Mouse (Mus musculus) right cerebral cortex, adult 2 months (tissue): ENCODE results near the gene Gal3st2c.
"Not testable (repeated sequence)": the region's sequence is repeated elsewhere in the genome, so short reads cannot be mapped to it uniquely, and the experiment has no call there.

Source experiments
- DNase-seq, 2 experiments: peaks; one replicate each; pipeline ENCODE4 v3.0.0; 2021 to 2022; ENCODE audit warnings: low spot score in 2 of 2

Gal3st2c gene

DNA sequence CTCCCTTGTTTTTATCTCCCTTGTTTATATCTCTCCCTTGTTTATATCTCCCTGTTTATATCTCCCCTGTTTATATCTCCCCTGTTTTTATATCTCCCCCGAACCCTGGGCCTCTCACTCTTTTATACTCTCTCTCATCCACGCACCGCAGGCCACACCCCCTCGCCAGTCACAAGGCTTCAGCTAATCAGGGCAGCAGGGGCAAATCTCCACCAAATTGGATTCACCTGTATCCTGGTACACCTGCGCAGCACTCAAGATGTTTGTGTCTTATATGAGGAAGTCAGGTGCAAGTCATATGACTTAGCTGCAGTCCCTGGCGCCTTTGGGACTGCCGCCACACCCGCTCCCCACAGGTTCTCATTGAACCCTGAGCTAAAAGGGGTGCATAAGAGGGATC lies at the start of gene Gal3st2c:
Gal3st2c (plus strand) TSS at position 301 of the 400 bp plus-strand sequence.
- not testable (repeated sequence) for DNase-seq

GRCm38 (mm10) chr1:93949087-93949486 lies 41.2 kb upstream of the Gal3st2c start:
- DNase-seq: not testable (repeated sequence)

- DNase-seq: not testable (repeated sequence)
Measured at GRCm38 (mm10) chr1:93966489-93966888, 23.8 kb upstream of the Gal3st2c start.

DNA sequence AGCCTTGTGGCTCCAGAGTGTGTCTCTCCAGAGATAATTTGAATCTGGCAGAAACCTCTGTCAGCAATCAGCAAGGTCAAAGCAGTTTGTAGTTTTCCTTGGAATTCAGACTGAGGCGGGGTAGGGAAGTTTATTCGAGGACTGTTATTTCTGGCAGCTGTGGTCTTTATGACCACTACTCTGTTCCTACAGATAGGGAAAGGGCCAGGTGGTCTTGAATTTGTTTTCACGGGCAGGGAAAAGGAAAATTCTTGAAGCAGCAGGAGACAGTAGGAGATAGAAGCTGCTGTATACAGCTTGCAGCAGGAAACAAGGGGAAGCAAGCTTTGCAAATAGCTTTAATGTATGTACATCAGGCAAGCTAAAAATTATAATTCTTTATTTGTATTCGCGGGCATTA lies 19.9 kb upstream of the Gal3st2c start:
- DNase-seq: not testable (repeated sequence)

- DNase-seq: not testable (repeated sequence)
Measured at GRCm38 (mm10) chr1:93970797-93971196, 19.5 kb upstream of the Gal3st2c start.

GRCm38 (mm10) chr1:93975764-93976163 lies 14.5 kb upstream of the Gal3st2c start:
- not testable (repeated sequence) for DNase-seq

DNA sequence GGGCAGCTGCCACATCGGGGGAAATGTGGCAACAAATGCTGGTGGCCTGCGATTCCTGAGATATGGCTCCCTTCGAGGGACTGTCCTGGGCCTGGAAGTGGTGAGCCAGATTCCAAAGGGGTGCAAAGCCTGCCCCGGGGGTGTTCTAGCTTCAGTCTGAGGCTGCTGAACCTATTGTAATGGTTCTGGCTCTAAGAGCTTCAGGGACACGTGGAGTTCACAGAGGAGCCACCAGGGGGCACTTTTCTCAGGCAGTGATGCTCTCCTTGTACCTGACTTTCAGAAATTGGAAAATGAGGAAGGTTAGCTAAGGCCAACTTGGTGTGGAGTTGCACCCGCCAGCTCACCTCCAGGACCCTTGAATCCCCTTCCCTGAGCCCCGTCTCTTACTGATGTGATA lies 12.0 kb upstream of the Gal3st2c start:
- not testable (repeated sequence) for DNase-seq

DNA sequence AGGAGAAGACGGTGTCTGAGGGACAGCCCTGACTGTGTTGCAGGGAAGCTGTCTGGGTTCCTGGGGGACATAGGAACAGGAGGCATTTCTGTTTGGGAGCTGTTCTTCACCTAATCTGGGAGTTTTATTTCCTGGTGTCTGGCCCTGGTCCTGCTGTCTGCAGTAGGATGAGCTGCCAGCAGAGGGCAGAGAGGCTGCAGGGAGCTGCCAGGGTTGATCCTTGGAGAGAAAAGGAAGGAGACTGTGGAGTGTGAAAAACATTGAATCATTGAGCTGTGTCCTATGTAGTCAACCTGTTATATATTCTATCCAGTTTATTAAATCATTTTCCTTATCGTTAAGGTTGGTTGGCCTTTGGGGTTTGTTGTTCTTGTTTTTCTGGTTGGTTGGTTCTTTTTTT lies 9.4 kb upstream of the Gal3st2c start:
- DNase-seq: not testable (repeated sequence)

DNA sequence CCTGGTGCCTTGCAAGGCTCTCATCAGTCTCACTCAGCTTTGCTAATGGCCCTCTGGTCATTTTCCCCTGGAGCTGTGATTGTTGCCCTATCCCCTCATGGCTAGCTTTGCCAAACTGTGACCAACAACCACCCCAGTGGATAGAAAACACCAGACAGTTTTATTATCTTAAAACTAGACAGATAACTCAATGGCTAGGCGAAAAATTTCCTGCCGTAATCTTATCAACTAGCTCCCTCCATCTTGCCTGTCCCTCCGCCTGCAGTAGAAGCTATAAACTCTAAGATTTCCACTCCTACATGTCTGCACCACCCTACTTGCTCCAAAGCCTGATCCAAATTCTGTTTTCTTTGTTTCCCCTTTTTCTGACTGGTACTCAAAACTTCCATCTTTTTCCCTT lies 4.1 kb upstream of the Gal3st2c start:
- DNase-seq: no peak

DNA sequence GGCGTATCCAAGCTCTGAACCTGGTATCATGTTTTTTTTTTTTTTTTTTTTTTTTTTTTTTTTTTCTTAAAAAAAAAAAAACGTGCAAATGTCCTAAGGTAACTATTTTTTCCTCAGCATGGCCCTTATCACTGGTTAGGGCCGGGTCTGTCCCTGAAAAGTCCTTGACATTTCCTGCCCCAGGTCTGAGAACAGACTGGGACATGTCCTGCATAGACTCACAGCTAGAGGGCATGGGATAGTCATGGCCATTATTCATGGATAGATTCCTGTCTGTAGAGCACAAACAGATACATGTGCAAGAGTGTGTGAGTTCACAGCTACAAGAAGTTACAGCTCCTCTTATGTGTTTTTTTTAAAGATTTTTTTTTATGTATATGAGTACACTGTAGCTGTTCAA lies 1.5 kb upstream of the Gal3st2c start:
- DNase-seq: no peak

DNA sequence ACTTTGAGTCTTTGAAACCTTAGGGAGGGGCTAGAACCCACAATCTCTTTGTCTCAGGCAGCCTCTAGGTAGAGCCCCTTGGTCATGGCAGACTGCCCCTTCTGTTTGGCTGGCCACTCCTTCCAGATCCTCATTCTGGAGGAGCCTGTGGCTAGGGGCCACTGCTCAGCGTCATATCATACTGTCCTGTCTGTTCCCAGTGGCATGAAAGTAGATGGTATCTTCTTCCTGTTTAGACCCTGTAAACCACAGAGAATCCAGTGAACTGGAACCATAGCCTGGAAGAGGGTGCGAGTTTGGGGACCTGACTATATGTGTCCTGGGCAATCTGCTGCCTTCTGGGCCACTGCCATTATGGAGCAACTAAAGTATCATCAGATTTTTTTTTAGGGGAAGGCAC lies 759 bp downstream of the Gal3st2c start:
- not testable (repeated sequence) for DNase-seq

DNA sequence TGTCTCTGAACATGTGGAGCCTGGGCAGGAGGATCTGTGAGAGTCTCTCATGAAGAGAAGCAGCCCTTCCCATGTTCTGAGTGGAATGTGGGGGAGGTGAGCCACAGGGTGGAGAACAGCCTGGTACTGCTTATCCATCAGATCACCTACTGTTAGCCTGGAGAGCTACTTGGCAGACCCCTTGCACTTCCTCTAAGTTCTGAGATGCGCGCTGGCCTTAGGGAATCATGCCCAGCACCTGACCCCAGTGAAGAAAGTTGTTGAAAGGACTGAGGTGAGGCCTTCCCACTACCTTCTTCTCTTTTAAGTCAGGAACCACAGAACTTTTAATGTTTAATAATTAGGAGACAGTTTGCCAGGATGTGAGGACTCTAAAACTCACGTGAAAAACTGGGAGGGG lies 1.2 kb downstream of the Gal3st2c start:
- DNase-seq: not testable (repeated sequence)

DNA sequence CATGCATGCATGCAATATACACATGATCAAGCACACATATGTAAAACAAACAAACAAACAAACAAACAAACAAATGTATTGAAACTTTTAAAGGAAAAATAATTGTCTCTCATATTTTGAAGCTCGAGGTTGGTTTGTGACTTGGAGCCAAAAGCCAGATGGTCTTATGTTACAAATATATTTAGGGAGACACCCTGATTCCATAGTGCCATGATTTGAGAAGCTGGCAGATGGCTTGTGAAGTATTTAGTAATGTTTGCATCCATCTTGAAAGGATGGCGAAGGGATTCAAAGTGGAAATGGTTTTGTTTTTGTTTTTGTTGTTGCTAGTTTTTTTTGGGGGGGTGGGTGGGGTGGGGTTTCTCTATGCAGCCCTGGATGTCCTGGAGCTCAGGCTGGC lies 10.7 kb downstream of the Gal3st2c start:
- DNase-seq: no peak

GRCm38 (mm10) chr1:94005954-94006506 lies 15.7 kb downstream of the Gal3st2c start:
- peak; percentile 25 to 44 for DNase-seq

GRCm38 (mm10) chr1:94008826-94009225 lies 18.5 kb downstream of the Gal3st2c start:
- DNase-seq: peak; percentile 81 to 84

DNA sequence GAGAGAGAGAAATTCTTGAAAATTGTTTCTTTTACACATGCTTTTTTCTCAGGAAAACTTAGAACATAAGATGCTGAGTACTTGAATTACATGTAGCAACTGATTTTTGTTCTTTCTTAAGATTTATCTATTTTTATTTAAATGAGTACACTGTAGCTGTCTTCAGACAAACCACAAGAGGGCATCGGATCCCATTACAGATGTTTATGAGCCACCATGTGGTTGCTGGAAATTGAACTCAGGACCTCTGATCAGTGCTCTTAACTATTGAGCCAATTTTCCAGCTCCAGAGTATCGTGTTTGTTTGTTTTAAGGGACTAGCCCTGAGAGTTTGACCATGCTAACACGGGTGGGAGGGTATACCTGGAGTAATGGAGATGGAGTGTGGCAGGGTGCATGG lies 21.3 kb downstream of the Gal3st2c start:
- no peak for DNase-seq

DNA sequence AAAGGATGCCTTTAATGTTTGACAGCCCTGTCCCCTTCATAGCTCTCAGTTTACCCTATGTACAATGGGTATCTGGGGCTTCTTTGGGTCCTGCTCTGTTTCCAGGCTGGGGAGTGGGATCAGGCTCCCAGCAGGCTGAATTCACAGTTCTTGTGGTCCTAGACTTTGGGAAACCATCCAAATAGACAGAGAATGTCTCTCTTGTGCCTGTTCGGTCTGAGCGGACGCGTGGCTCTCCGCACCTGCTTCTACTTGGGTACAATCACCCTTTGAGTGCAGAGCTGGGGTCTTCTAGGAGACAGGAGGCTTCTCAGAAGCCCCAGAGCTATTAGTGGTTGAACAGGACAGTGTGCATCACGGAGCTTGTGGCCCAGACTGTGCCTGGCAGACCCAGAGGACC lies 29.8 kb downstream of the Gal3st2c start, which contains the start of gene Neu4:
Neu4 (plus strand) TSS at position 301 of the 400 bp plus-strand sequence.
- DNase-seq: no peak

DNA sequence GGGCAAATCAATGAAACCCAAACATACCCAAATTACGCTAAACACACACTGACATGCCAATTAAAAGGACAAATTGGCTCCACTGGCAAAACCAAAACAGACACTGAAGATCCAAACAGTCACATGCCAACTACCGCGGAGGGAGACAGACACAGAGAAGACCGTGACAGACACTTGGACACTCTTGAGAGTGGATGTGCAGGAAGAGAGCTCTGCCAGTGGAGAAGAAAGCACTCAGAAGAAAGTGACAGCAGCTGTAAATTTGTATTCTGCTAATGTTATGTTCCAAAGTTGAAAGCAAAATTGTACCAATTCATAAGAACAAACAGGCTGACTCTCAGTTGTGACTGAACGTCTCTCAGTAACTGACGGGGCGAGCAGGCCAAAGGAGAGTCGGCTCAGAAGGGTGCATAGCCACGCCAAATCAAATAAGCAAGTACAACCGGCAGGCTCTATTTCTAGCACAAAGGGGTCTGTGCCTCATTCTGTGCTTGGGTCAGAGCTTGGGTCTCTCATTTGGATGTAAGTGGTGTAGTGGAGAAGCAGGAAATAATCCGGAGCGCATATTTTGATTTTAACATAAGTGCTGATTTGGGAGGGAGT lies 37.3 kb downstream of the Gal3st2c start:
- no peak for DNase-seq

DNA sequence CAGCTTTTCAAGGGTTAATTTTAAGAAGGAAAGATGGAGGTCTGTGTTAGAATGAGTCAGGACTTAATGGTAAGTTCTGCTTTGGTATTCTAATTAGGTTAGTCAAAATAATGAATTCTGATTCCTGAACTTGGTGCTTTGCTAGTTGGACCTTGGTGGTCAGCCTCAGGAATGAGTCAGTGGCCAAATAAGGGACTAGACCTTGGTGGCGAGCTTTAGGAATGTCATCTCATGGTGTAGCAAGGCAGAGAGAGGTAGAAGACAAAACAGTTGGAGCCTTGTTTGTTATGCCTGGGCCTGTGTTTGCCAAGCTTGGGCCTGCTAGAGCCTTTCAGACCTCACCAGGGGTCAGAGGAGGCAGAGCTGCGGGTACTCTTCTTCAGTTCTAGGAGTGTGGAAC lies 38.4 kb downstream of the Gal3st2c start:
- no peak for DNase-seq

DNA sequence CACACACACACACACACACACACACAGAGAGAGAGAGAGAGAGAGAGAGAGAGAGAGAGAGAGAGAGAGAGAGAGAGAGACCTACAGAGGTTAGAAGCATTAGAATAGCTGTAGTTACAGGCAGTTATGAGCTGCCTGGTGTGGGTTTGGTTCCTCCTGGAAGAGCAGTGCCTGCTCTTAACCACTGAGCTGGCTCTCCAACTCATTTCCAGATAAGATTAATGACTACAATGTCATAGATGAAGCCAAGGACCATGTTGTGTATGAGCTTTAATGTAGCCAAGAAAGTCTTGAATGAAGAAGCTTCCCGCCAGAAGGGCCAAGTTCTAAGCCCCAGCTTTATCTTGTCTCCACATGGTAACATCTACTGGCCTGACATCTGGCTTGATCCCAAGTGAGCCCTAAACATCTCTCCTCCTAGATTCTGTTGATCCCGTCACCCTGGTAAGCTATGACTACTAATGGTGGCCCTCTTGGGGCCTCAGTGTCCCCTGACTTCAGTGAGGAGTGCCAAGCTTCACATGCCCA lies 42.8 kb downstream of the Gal3st2c start:
- no peak for DNase-seq

DNA sequence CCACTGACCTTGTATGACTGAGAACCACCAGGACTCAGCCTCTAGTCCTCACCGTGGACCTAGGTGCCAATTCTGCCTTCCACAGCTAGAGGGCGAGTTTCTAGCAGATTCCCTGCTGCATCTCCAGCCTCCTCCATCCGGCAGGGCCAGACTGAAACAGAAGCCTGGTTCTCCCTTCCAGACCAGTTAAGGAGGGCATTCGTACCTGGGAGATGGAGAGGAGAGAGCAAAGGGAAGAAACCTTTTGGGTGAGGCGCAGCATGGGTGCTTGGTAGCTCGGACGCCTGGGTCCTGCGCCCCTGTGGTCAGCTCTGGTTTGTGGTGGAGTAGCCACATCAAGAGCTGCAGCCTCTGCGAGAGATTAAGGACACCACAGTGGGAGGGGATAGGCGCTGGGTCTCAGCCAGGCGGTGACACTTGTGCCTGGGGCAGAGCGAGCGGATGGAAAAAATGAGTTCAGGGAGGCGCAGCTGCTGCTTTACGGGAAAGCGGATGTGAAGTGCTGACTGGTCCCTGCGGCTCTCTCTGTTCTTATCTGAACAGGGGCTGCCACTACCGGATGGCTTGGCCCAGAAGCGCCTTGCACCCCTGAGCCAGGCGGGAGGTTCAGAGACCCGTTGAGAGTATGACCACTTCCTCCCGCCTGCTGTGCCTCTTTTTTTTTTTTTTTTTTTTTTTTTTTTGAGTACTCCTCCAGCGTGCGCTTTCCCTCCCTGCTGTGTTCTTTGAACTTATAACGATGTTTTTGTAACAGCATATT lies 44.9 kb downstream of the Gal3st2c start:
- peak; percentile 88 to 89 for DNase-seq

GRCm38 (mm10) chr1:94040391-94040790 lies 50.1 kb downstream of the Gal3st2c start:
- DNase-seq: no peak

- no peak for DNase-seq
Measured at GRCm38 (mm10) chr1:94045559-94045958, 55.2 kb downstream of the Gal3st2c start.
